Mouse (Mus musculus): ENCODE results near the gene Vtn. TPM values are rescaled to one million over a fixed set of nuclear protein-coding genes. Genes with fewer than 3 reads are reported as not detected.
A peak's percentile ranks its signal among the peaks of the same experiment; 100 is the strongest.

The Vtn gene
- polyA plus RNA-seq, 1 experiment = 143 TPM

- H3K27ac ChIP-seq (ENCODE audit: insufficient read depth, low read length) = no peak overlapping the region
- no peaks in the 10 kb centered on the region; the same call in 1 of the 2 replicates for H3K4me1 ChIP-seq (ENCODE audit: control insufficient read depth, insufficient read depth, low read length)
- WGBS = 44% methylated on average over 3 of the region's 3 CpGs
- DNase-seq = no peak
- H3K27me3 ChIP-seq (ENCODE audit: control insufficient read depth, insufficient read depth, low read length) = no peaks in the 10 kb centered on the region
- TF ChIP-seq CTCF (IDR thresholded peaks at IDR 0.05; ENCODE audit: borderline replicate concordance, insufficient read depth, low read depth, low read length) = no peak
- TF ChIP-seq POLR2A (IDR thresholded peaks at IDR 0.05; ENCODE audit: borderline replicate concordance, insufficient read depth, low read length) = no peak
- no peak overlapping the region for H3K4me3 ChIP-seq (replicated peaks; ENCODE audit: insufficient read depth, low read depth, low read length)
Measured at GRCm38 (mm10) chr11:78475289-78475688, 23.6 kb upstream of the Vtn start.

GRCm38 (mm10) chr11:78483639-78484038, 15.3 kb upstream of the Vtn start:
- WGBS = 80% methylated on average over 7 of the region's 7 CpGs
- DNase-seq = no peak
- Histone ChIP-seq H3K27ac (ENCODE audit: insufficient read depth, low read length) (no peak overlapping the region), H3K4me1 (ENCODE audit: control insufficient read depth, insufficient read depth, low read length) (no peaks in the 10 kb centered on the region), H3K27me3 (ENCODE audit: control insufficient read depth, insufficient read depth, low read length) (no peaks in the 10 kb centered on the region), H3K4me3 (replicated peaks; ENCODE audit: insufficient read depth, low read depth, low read length) (no peak overlapping the region)
- TF ChIP-seq POLR2A (IDR thresholded peaks at IDR 0.05; ENCODE audit: borderline replicate concordance, insufficient read depth, low read length) (no peak), CTCF (IDR thresholded peaks at IDR 0.05; ENCODE audit: borderline replicate concordance, insufficient read depth, low read depth, low read length) (no peak)

GRCm38 (mm10) chr11:78488168-78488567, 10.7 kb upstream of the Vtn start:
- H3K27me3 ChIP-seq (ENCODE audit: control insufficient read depth, insufficient read depth, low read length) = no peaks in the 10 kb centered on the region
- TF ChIP-seq POLR2A (IDR thresholded peaks at IDR 0.05; ENCODE audit: borderline replicate concordance, insufficient read depth, low read length) = no peak
- peak; percentile 96 for TF ChIP-seq CTCF (IDR thresholded peaks at IDR 0.05; ENCODE audit: borderline replicate concordance, insufficient read depth, low read depth, low read length)
- H3K4me3 ChIP-seq (replicated peaks; ENCODE audit: insufficient read depth, low read depth, low read length) = no peak overlapping the region
- WGBS = 2% methylated on average over 8 of the region's 8 CpGs
- no peaks in the 10 kb centered on the region for H3K4me1 ChIP-seq (ENCODE audit: control insufficient read depth, insufficient read depth, low read length)
- no peak overlapping the region for H3K27ac ChIP-seq (ENCODE audit: insufficient read depth, low read length)
- peak; percentile 74 to 88 for DNase-seq

GRCm38 (mm10) chr11:78490781-78491241, 8.1 kb upstream of the Vtn start:
- H3K27ac ChIP-seq (ENCODE audit: insufficient read depth, low read length) = no peak overlapping the region
- H3K4me3 ChIP-seq (replicated peaks; ENCODE audit: insufficient read depth, low read depth, low read length) = peak overlapping the region; percentile 48
- 2% methylated on average over 48 of the region's 48 CpGs for WGBS
- H3K4me1 ChIP-seq (ENCODE audit: control insufficient read depth, insufficient read depth, low read length) = peaks cover 3% of the 10 kb centered on the region; the same call in 1 of the 2 replicates
- peak; percentile 73 to 74 for DNase-seq
- H3K27me3 ChIP-seq (ENCODE audit: control insufficient read depth, insufficient read depth, low read length) = no peaks in the 10 kb centered on the region
- TF ChIP-seq CTCF (IDR thresholded peaks at IDR 0.05; ENCODE audit: borderline replicate concordance, insufficient read depth, low read depth, low read length) (peak; percentile 23; the same call in 1 of the 2 replicates), POLR2A (IDR thresholded peaks at IDR 0.05; ENCODE audit: borderline replicate concordance, insufficient read depth, low read length) (peak; percentile 26; the same call in 1 of the 2 replicates)

GRCm38 (mm10) chr11:78495904-78496303, 3.0 kb upstream of the Vtn start:
- DNase-seq = peak in 1 of 2 experiments; percentile 39
- Histone ChIP-seq H3K27me3 (ENCODE audit: control insufficient read depth, insufficient read depth, low read length) (no peaks in the 10 kb centered on the region), H3K4me1 (ENCODE audit: control insufficient read depth, insufficient read depth, low read length) (peaks cover 3% of the 10 kb centered on the region; the same call in 1 of the 2 replicates), H3K27ac (ENCODE audit: insufficient read depth, low read length) (no peak overlapping the region), H3K4me3 (replicated peaks; ENCODE audit: insufficient read depth, low read depth, low read length) (peak overlapping the region; percentile 77)
- 16% methylated on average over 6 of the region's 6 CpGs for WGBS
- TF ChIP-seq POLR2A (IDR thresholded peaks at IDR 0.05; ENCODE audit: borderline replicate concordance, insufficient read depth, low read length) (no peak), CTCF (IDR thresholded peaks at IDR 0.05; ENCODE audit: borderline replicate concordance, insufficient read depth, low read depth, low read length) (no peak)

DNA sequence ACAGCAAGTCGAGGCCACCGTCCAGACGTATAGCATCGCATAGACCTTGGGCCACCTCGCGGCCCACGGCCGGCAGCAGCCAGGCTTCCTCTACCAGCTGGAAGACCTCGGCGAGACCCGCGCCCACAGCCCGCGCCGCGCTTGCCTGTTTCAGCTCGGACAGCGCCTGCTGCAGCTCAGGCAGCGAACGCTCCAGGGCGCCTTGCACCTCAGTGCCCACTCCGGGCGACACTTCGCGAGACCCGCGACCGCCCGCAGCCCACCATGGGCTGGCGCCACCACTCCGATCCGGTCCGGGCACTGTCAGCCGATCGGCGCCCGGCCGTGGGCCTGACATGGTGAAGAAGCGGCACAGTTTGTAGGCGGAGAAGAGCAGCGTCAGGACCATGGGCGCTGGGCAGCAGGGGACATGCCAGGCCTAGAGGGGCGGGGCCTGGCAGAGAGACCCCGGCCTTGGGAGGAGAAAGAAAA, 1.8 kb upstream of the Vtn start:
- peak overlapping the region; percentile 75 for H3K27ac ChIP-seq (ENCODE audit: insufficient read depth, low read length)
- peak overlapping the region; percentile 77 for H3K4me3 ChIP-seq (replicated peaks; ENCODE audit: insufficient read depth, low read depth, low read length)
- peak; percentile 71 to 76 for DNase-seq
- no peaks in the 10 kb centered on the region for H3K27me3 ChIP-seq (ENCODE audit: control insufficient read depth, insufficient read depth, low read length)
- TF ChIP-seq CTCF (IDR thresholded peaks at IDR 0.05; ENCODE audit: borderline replicate concordance, insufficient read depth, low read depth, low read length) (no peak), POLR2A (IDR thresholded peaks at IDR 0.05; ENCODE audit: borderline replicate concordance, insufficient read depth, low read length) (no peak)
- H3K4me1 ChIP-seq (ENCODE audit: control insufficient read depth, insufficient read depth, low read length) = peaks cover 3% of the 10 kb centered on the region; the same call in 1 of the 2 replicates
- whole genome bisulfite sequencing = under 1% methylated on average over 44 of the region's 44 CpGs

- 2% methylated on average over 36 of the region's 36 CpGs for WGBS
- H3K4me1 ChIP-seq (ENCODE audit: control insufficient read depth, insufficient read depth, low read length) = peaks cover 8% of the 10 kb centered on the region; the same call in 1 of the 2 replicates
- peak within 1 kb of the TSS; percentile 77 for H3K4me3 ChIP-seq (replicated peaks; ENCODE audit: insufficient read depth, low read depth, low read length)
- no peaks in the 10 kb centered on the region for H3K27me3 ChIP-seq (ENCODE audit: control insufficient read depth, insufficient read depth, low read length)
- TF ChIP-seq CTCF (IDR thresholded peaks at IDR 0.05; ENCODE audit: borderline replicate concordance, insufficient read depth, low read depth, low read length) = no peak
- peak; percentile 94 for TF ChIP-seq POLR2A (IDR thresholded peaks at IDR 0.05; ENCODE audit: borderline replicate concordance, insufficient read depth, low read length)
- peak within 1 kb of the TSS; percentile 75 for H3K27ac ChIP-seq (ENCODE audit: insufficient read depth, low read length)
- DNase-seq = peak; percentile 98
Measured at GRCm38 (mm10) chr11:78497544-78498522, 1.1 kb upstream of the Vtn start, which contains the start of gene Sarm1. Gene Sarm1 (minus strand): TSS chr11:78497754.

Data from cerebellum, adult 2 months (tissue).